In genomic region chr9:106457920-106458319, GRCm38 (mm10) we compare ENCODE assay signal across 9 mouse cellular contexts. TPM values are rescaled to one million over a fixed set of nuclear protein-coding genes. Genes with fewer than 3 reads are reported as not detected.
A peak's percentile ranks its signal among the peaks of the same experiment; 100 is the strongest.
DNase-seq lines count a peak whose midpoint lies in the region; ATAC-seq lines count a peak whose summit lies in the region.
"Had no signal": no experiment of that assay in that cellular context is flagged by ENCODE, and none has a peak within 500 bp of the region (broad histone marks: within the 10 kb centered on the region; RNA-seq: fewer than 3 reads in every experiment).

No protein-coding gene starts in this region.

- H3K9me3 ChIP-seq in embryonic facial prominence, embryonic 12.5 days, result no peaks in the 10 kb centered on the region
- no peaks in the 10 kb centered on the region for H3K9me3 ChIP-seq in heart, embryonic 15.5 days (replicated peaks)
- no peaks in the 10 kb centered on the region for H3K9me3 ChIP-seq in limb, embryonic 13.5 days
- H3K9me3 ChIP-seq: limb, embryonic 15.5 days had no signal

- 0 out of 2 replicates have a peak, but pooled peaks cover under 1% of the 10 kb centered on the region for H3K27me3 ChIP-seq in embryonic facial prominence, embryonic 12.5 days
- no peaks in the 10 kb centered on the region for H3K27me3 ChIP-seq in heart, embryonic 15.5 days
- no peaks in the 10 kb centered on the region for H3K27me3 ChIP-seq in limb, embryonic 13.5 days
- H3K27me3 ChIP-seq: limb, embryonic 15.5 days had no signal

- peak overlapping the region; percentile 98 for H3K4me2 ChIP-seq in embryonic facial prominence, embryonic 12.5 days (replicated peaks)
- H3K4me2 ChIP-seq in heart, embryonic 15.5 days, result no peak overlapping the region
- peak overlapping the region; percentile 87; the same call in 1 of the 2 replicates for H3K4me2 ChIP-seq in limb, embryonic 13.5 days (replicated peaks)
- H3K4me2 ChIP-seq: limb, embryonic 15.5 days had no signal

- 76% methylated on average over 5 of the region's 5 CpGs for WGBS in embryonic facial prominence, embryonic 12.5 days
- WGBS in heart, embryonic 15.5 days, result 65% methylated on average over 5 of the region's 5 CpGs
- 74% methylated on average over 5 of the region's 5 CpGs for WGBS in limb, embryonic 13.5 days

- no peak overlapping the region for H3K27ac ChIP-seq in embryonic facial prominence, embryonic 12.5 days
- 0 out of 2 replicates have a peak overlapping the region, but pooled peaks have one; percentile 62 for H3K27ac ChIP-seq in heart, embryonic 15.5 days
- peak overlapping the region; percentile 92; the same call in 1 of the 2 replicates for H3K27ac ChIP-seq in limb, embryonic 13.5 days
- H3K27ac ChIP-seq: limb, embryonic 15.5 days had no signal

- peaks cover 54% of the 10 kb centered on the region for H3K4me1 ChIP-seq in embryonic facial prominence, embryonic 12.5 days
- H3K4me1 ChIP-seq in heart, embryonic 15.5 days (replicated peaks), result peaks cover 55% of the 10 kb centered on the region
- peaks cover 56% of the 10 kb centered on the region for H3K4me1 ChIP-seq in limb, embryonic 13.5 days

- no peak overlapping the region for H3K4me3 ChIP-seq in embryonic facial prominence, embryonic 12.5 days
- H3K4me3 ChIP-seq in heart, embryonic 15.5 days, result no peak overlapping the region
- H3K4me3 ChIP-seq in limb, embryonic 13.5 days, result no peak overlapping the region
- H3K4me3 ChIP-seq: limb, embryonic 15.5 days had no signal

- peaks cover 34% of the 10 kb centered on the region for H3K36me3 ChIP-seq in embryonic facial prominence, embryonic 12.5 days
- peaks cover 24% of the 10 kb centered on the region for H3K36me3 ChIP-seq in heart, embryonic 15.5 days
- peaks cover 52% of the 10 kb centered on the region for H3K36me3 ChIP-seq in limb, embryonic 13.5 days

- ATAC-seq in embryonic facial prominence, embryonic 12.5 days (ENCODE audit: insufficient number of reproducible peaks, insufficient read depth, low FRiP score, low TSS enrichment), result no peak
- ATAC-seq in heart, embryonic 15.5 days (replicated peaks; ENCODE audit: insufficient number of reproducible peaks, insufficient read depth, low FRiP score, low read depth), result no peak
- ATAC-seq in limb, embryonic 13.5 days (ENCODE audit: low FRiP score, low read depth), result no peak
- no peak for ATAC-seq in inflammation-experienced regulatory T-cells, adult 6 months

- peak; percentile 49 to 58 for DNase-seq in cerebellum, postnatal 14 days
- DNase-seq in adrenal gland, adult 2 months, result no peak
- DNase-seq in frontal cortex, adult 2 months (ENCODE audit: extremely low spot score in 1 of 2, low spot score in 1 of 2), result no peak
- DNase-seq: lung, postnatal 36 days had no signal

- H3K9ac ChIP-seq in embryonic facial prominence, embryonic 12.5 days, result peak overlapping the region; percentile 86; the same call in 1 of the 2 replicates
- H3K9ac ChIP-seq in heart, embryonic 15.5 days, result no peak overlapping the region
- peak overlapping the region; percentile 25; the same call in 1 of the 2 replicates for H3K9ac ChIP-seq in limb, embryonic 13.5 days
- H3K9ac ChIP-seq: limb, embryonic 15.5 days had no signal

RNA-seq across cellular contexts. Expression of gene Pcbp4, which starts 4.8 kb away (rescaled TPM):
- 213 and 222 TPM in 2 replicates for polyA plus RNA-seq in embryonic facial prominence, embryonic 12.5 days (2016; fragmentation: Nextera tagmentation; extraction: Ambion mirVana)
- polyA plus RNA-seq in heart, embryonic 15.5 days (2015; fragmentation: Nextera tagmentation; extraction: Ambion mirVana), result 61.8 and 73.2 TPM in 2 replicates
- 129 and 137 TPM in 2 replicates for polyA plus RNA-seq in limb, embryonic 13.5 days (2015; fragmentation: Nextera tagmentation; extraction: Ambion mirVana)
- total RNA-seq in adrenal gland, adult 2 months (2021), result 10 to 100 TPM; 17.5 to 28.6 TPM
- polyA plus RNA-seq in adrenal gland, adult 2 months (2012; rRNA removed), result 56.4 and 90.6 TPM in 2 replicates
- 220 and 253 TPM in 2 replicates for polyA plus RNA-seq in frontal cortex, adult 2 months (2012; rRNA removed)
- 1 to 10 TPM; 4.1 to 5.0 (median 4.4) TPM for polyA plus RNA-seq in inflammation-experienced regulatory T-cells, adult 6 months (2017; shearing (Covaris generic))

RNA-seq across cellular contexts. Expression of gene Gpr62, which starts 7.8 kb away (rescaled TPM):
- 0.62 and 0.70 TPM in 2 replicates for polyA plus RNA-seq in embryonic facial prominence, embryonic 12.5 days (2016; fragmentation: Nextera tagmentation; extraction: Ambion mirVana)
- 0.10 and 0.14 TPM in 2 replicates for polyA plus RNA-seq in heart, embryonic 15.5 days (2015; fragmentation: Nextera tagmentation; extraction: Ambion mirVana)
- polyA plus RNA-seq in limb, embryonic 13.5 days (2015; fragmentation: Nextera tagmentation; extraction: Ambion mirVana), result 0.57 and 1.0 TPM in 2 replicates
- under 1 TPM; 0.17 TPM for total RNA-seq in adrenal gland, adult 2 months (2021)
- polyA plus RNA-seq in adrenal gland, adult 2 months (2012; rRNA removed), result 0.95 and 0.99 TPM in 2 replicates
- 9.7 and 11.2 TPM in 2 replicates for polyA plus RNA-seq in frontal cortex, adult 2 months (2012; rRNA removed)
- not detected for polyA plus RNA-seq in inflammation-experienced regulatory T-cells, adult 6 months (2017; shearing (Covaris generic))

RNA-seq across cellular contexts. Expression of gene Abhd14a, which starts 10.4 kb away (rescaled TPM):
- polyA plus RNA-seq in embryonic facial prominence, embryonic 12.5 days (2016; fragmentation: Nextera tagmentation; extraction: Ambion mirVana), result 58.5 and 61.3 TPM in 2 replicates
- polyA plus RNA-seq in heart, embryonic 15.5 days (2015; fragmentation: Nextera tagmentation; extraction: Ambion mirVana), result 50.5 and 54.2 TPM in 2 replicates
- 73.3 and 75.5 TPM in 2 replicates for polyA plus RNA-seq in limb, embryonic 13.5 days (2015; fragmentation: Nextera tagmentation; extraction: Ambion mirVana)
- total RNA-seq in adrenal gland, adult 2 months (2021), result 10 to 100 TPM; 18.8 to 25.9 TPM
- polyA plus RNA-seq in adrenal gland, adult 2 months (2012; rRNA removed), result 29.0 and 33.9 TPM in 2 replicates
- polyA plus RNA-seq in frontal cortex, adult 2 months (2012; rRNA removed), result 73.6 and 78.1 TPM in 2 replicates
- 10 to 100 TPM in 2 of 3 experiments, 1 to 10 TPM in 1; 8.1 to 14.9 (median 14.4) TPM for polyA plus RNA-seq in inflammation-experienced regulatory T-cells, adult 6 months (2017; shearing (Covaris generic))

RNA-seq across cellular contexts. Expression of gene Abhd14b, which starts 10.7 kb away (rescaled TPM):
- 12.5 and 14.0 TPM in 2 replicates for polyA plus RNA-seq in embryonic facial prominence, embryonic 12.5 days (2016; fragmentation: Nextera tagmentation; extraction: Ambion mirVana)
- polyA plus RNA-seq in heart, embryonic 15.5 days (2015; fragmentation: Nextera tagmentation; extraction: Ambion mirVana), result 7.0 and 11.0 TPM in 2 replicates
- polyA plus RNA-seq in limb, embryonic 13.5 days (2015; fragmentation: Nextera tagmentation; extraction: Ambion mirVana), result 20.1 and 20.5 TPM in 2 replicates
- 10 to 100 TPM; 32.6 to 46.6 TPM for total RNA-seq in adrenal gland, adult 2 months (2021)
- 144 and 175 TPM in 2 replicates for polyA plus RNA-seq in adrenal gland, adult 2 months (2012; rRNA removed)
- polyA plus RNA-seq in frontal cortex, adult 2 months (2012; rRNA removed), result 29.0 and 36.5 TPM in 2 replicates
- 10 to 100 TPM in 2 of 3 experiments, 1 to 10 TPM in 1; 6.3 to 17.6 (median 12.6) TPM for polyA plus RNA-seq in inflammation-experienced regulatory T-cells, adult 6 months (2017; shearing (Covaris generic))

RNA-seq across cellular contexts. Expression of gene Rrp9, which starts 17.8 kb away (rescaled TPM):
- 52.8 and 57.9 TPM in 2 replicates for polyA plus RNA-seq in embryonic facial prominence, embryonic 12.5 days (2016; fragmentation: Nextera tagmentation; extraction: Ambion mirVana)
- 24.9 and 34.2 TPM in 2 replicates for polyA plus RNA-seq in heart, embryonic 15.5 days (2015; fragmentation: Nextera tagmentation; extraction: Ambion mirVana)
- polyA plus RNA-seq in limb, embryonic 13.5 days (2015; fragmentation: Nextera tagmentation; extraction: Ambion mirVana), result 49.0 and 50.2 TPM in 2 replicates
- total RNA-seq in adrenal gland, adult 2 months (2021), result 10 to 100 TPM; 41.2 to 47.0 TPM
- polyA plus RNA-seq in adrenal gland, adult 2 months (2012; rRNA removed), result 36.8 and 42.2 TPM in 2 replicates
- polyA plus RNA-seq in frontal cortex, adult 2 months (2012; rRNA removed), result 45.6 and 45.8 TPM in 2 replicates
- polyA plus RNA-seq in inflammation-experienced regulatory T-cells, adult 6 months (2017; shearing (Covaris generic)), result 10 to 100 TPM; 21.5 to 34.6 (median 29.4) TPM

Comparison
In these comparisons a context has a peak if more than half of its experiments do, and no peak if none do; other contexts are left out.
1. DNase-seq: peak in cerebellum, postnatal 14 days (2 of 2); none in adrenal gland, adult 2 months (single experiment) and frontal cortex, adult 2 months (0 of 2).